Mouse (Mus musculus) embryo, embryonic 10 days (tissue): Measurements from ENCODE around the gene Cul1.
"Not testable (repeated sequence)": the region's sequence is repeated elsewhere in the genome, so short reads cannot be mapped to it uniquely, and the experiment has no call there.

Source experiments
- DNase-seq: peaks from one replicate; pipeline ENCODE4 v3.0.0-alpha.2; 2015; ENCODE audit warnings: low spot score

Gene Cul1

GRCm38 (mm10) chr6:47453098-47453497, at the start of gene Cul1:
TSS of gene Cul1 (plus strand) at chr6:47453398.
- no peak for DNase-seq

GRCm38 (mm10) chr6:47404419-47405382, 48.5 kb upstream of the Cul1 start:
- DNase-seq, result no peak

- DNase-seq, result no peak
These were observed 40.2 kb upstream of the Cul1 start for GRCm38 (mm10) chr6:47412886-47413606.

- DNase-seq, result no peak
These were observed 39.5 kb upstream of the Cul1 start for GRCm38 (mm10) chr6:47413656-47414055.

GRCm38 (mm10) chr6:47418691-47419090, 34.5 kb upstream of the Cul1 start:
- DNase-seq, result no peak

GRCm38 (mm10) chr6:47420156-47420555, 33.0 kb upstream of the Cul1 start:
- DNase-seq, result no peak

- DNase-seq, result no peak
These were observed 32.0 kb upstream of the Cul1 start for GRCm38 (mm10) chr6:47421221-47421620.

- no peak for DNase-seq
These were observed 27.1 kb upstream of the Cul1 start for GRCm38 (mm10) chr6:47426136-47426535.

GRCm38 (mm10) chr6:47426556-47426955, 26.6 kb upstream of the Cul1 start:
- not testable (repeated sequence) for DNase-seq

- not testable (repeated sequence) for DNase-seq
These were observed 20.4 kb upstream of the Cul1 start for GRCm38 (mm10) chr6:47432795-47433194.

GRCm38 (mm10) chr6:47440080-47440479, 13.1 kb upstream of the Cul1 start:
- no peak for DNase-seq

GRCm38 (mm10) chr6:47447658-47448057, 5.5 kb upstream of the Cul1 start:
- DNase-seq, result no peak

- peak; percentile 83 for DNase-seq
These were observed 428 bp downstream of the Cul1 start for GRCm38 (mm10) chr6:47453522-47454130.

GRCm38 (mm10) chr6:47454131-47454574, 955 bp downstream of the Cul1 start:
- DNase-seq, result peak; percentile 77

- DNase-seq, result peak; percentile 82
These were observed 1.7 kb downstream of the Cul1 start for GRCm38 (mm10) chr6:47454575-47455571.

- DNase-seq, result no peak
These were observed 2.6 kb downstream of the Cul1 start for GRCm38 (mm10) chr6:47455843-47456242.

- DNase-seq, result no peak
These were observed 3.7 kb downstream of the Cul1 start for GRCm38 (mm10) chr6:47456853-47457252.

GRCm38 (mm10) chr6:47465400-47465799, 12.2 kb downstream of the Cul1 start:
- no peak for DNase-seq

GRCm38 (mm10) chr6:47466488-47466887, 13.3 kb downstream of the Cul1 start:
- DNase-seq, result no peak

GRCm38 (mm10) chr6:47467058-47467457, 13.9 kb downstream of the Cul1 start:
- DNase-seq, result no peak

- no peak for DNase-seq
These were observed 16.6 kb downstream of the Cul1 start for GRCm38 (mm10) chr6:47469760-47470159.
